Mouse (Mus musculus) bone marrow, adult 2 months (tissue): Measurements from ENCODE around the gene Emp2.

ENCODE experiments used
- CTCF ChIP-seq: fragments of 200-500 bp; IDR thresholded peaks from 2 replicates; pipeline ENCODE4 v1.5.1; 2011; ENCODE audit warnings: low read length, control low read depth; ENCODE audit not compliant: control insufficient read depth, insufficient read depth
- POLR2A ChIP-seq: fragments of 200-500 bp; IDR thresholded peaks from 2 replicates; pipeline ENCODE4 v1.6.1; 2011; ENCODE audit warnings: low read depth, mild to moderate bottlenecking, control low read depth, low read length, borderline replicate concordance; ENCODE audit not compliant: control insufficient read depth

GRCm38 (mm10) chr16:10349876-10350275, 36.1 kb upstream of the Emp2 start:
- TF ChIP-seq CTCF (no peak), POLR2A (no peak)
